Mouse (Mus musculus) ES-E14 (cell line): Measurements from ENCODE around the gene Gpr182. TPM values are rescaled to one million over a fixed set of nuclear protein-coding genes. Genes with fewer than 3 reads are reported as not detected.
A peak's percentile ranks its signal among the peaks of the same experiment; 100 is the strongest.

ENCODE experiments used
- DNase-seq: peaks from one replicate; pipeline ENCODE4 v3.0.0-alpha.2; 2013; ENCODE audit warnings: low read depth, low spot score
- H3K27ac ChIP-seq: 2 replicates; pipeline ENCODE4 v1.5.1; 2012; ENCODE audit warnings: low read depth, mild to moderate bottlenecking, low read length, moderate library complexity, mixed read lengths; ENCODE audit not compliant: poor library complexity, insufficient read depth, severe bottlenecking
- H3K36me3 ChIP-seq: 2 replicates; pipeline ENCODE4 v1.6.1; 2012; ENCODE audit warnings: mild to moderate bottlenecking, low read length, moderate library complexity, mixed read lengths; ENCODE audit not compliant: control insufficient read depth, poor library complexity, insufficient read depth, severe bottlenecking
- H3K4me1 ChIP-seq, 2 experiments: fragments of 150-350 bp in 1 of 2; sonication (generic) in 1 of 2; 2 replicates each; pipeline ENCODE4 v1.6.1; 2012; ENCODE audit warnings: low read length in 2 of 2, mild to moderate bottlenecking in 1 of 2, mixed read lengths in 1 of 2; ENCODE audit not compliant: control insufficient read depth in 2 of 2, insufficient read depth in 2 of 2, poor library complexity in 1 of 2
- H3K4me3 ChIP-seq, 2 experiments: fragments of 150-350 bp in 1 of 2; sonication (generic) in 1 of 2; 2 replicates each; pipeline ENCODE4 v1.5.1; 2012; ENCODE audit warnings: low read length in 2 of 2, low read depth in 1 of 2, mild to moderate bottlenecking in 1 of 2, mixed read lengths in 1 of 2; ENCODE audit not compliant: insufficient read depth in 1 of 2, poor library complexity in 1 of 2, severe bottlenecking in 1 of 2
- H3K9ac ChIP-seq: 2 replicates; pipeline ENCODE4 v1.6.1; 2012; ENCODE audit warnings: low read depth, mild to moderate bottlenecking, low read length, mixed read lengths; ENCODE audit not compliant: poor library complexity, insufficient read depth, severe bottlenecking
- H3K9me3 ChIP-seq: fragments of 150-350 bp; sonication (generic); 2 replicates; pipeline ENCODE4 v1.6.1; 2012; ENCODE audit warnings: low read depth, mild to moderate bottlenecking, low read length; ENCODE audit not compliant: control insufficient read depth, insufficient read depth
- CHD2 ChIP-seq: IDR thresholded peaks from 2 replicates; pipeline ENCODE4 v1.6.1; 2014; ENCODE audit warnings: mild to moderate bottlenecking, low read depth, low read length, inconsistent platforms
- HCFC1 ChIP-seq: IDR thresholded peaks from 2 replicates; pipeline ENCODE4 v1.6.1; 2012; ENCODE audit warnings: low read length, inconsistent platforms, borderline replicate concordance; ENCODE audit not compliant: insufficient read depth
- MAFK ChIP-seq: IDR thresholded peaks from 2 replicates; pipeline ENCODE4 v1.6.1; 2014; ENCODE audit warnings: mild to moderate bottlenecking, low read depth, low read length, inconsistent platforms; ENCODE audit not compliant: insufficient read depth
- ZC3H11A ChIP-seq: IDR thresholded peaks from 2 replicates; pipeline ENCODE4 v1.6.1; 2012; ENCODE audit warnings: low read depth, mild to moderate bottlenecking, inconsistent platforms, low read length, borderline replicate concordance
- ZNF384 ChIP-seq: IDR thresholded peaks from 2 replicates; pipeline ENCODE4 v1.6.1; 2012; ENCODE audit warnings: low read depth, low read length, inconsistent platforms
- in situ Hi-C, 2 experiments: fragments of 600-800 bp; cut with MboI; formaldehyde crosslinking; loops; one replicate each; pipeline ENCODE4 v1.15.1; 2025; ENCODE audit warnings: low sequenced_read_pairs in 2 of 2, inconsistent platforms in 1 of 2; ENCODE audit not compliant: unreplicated experiment in 2 of 2
- total RNA-seq: library from RNA; depleted of rRNA; stranded (reverse); fragments of 300-350 nt; gene quantifications from 2 replicates; pipeline ENCODE4 v1.2.3, GENCODE M21; 2012

Gpr182 gene
- total RNA-seq, 1 experiment = 0.49 TPM

DNA sequence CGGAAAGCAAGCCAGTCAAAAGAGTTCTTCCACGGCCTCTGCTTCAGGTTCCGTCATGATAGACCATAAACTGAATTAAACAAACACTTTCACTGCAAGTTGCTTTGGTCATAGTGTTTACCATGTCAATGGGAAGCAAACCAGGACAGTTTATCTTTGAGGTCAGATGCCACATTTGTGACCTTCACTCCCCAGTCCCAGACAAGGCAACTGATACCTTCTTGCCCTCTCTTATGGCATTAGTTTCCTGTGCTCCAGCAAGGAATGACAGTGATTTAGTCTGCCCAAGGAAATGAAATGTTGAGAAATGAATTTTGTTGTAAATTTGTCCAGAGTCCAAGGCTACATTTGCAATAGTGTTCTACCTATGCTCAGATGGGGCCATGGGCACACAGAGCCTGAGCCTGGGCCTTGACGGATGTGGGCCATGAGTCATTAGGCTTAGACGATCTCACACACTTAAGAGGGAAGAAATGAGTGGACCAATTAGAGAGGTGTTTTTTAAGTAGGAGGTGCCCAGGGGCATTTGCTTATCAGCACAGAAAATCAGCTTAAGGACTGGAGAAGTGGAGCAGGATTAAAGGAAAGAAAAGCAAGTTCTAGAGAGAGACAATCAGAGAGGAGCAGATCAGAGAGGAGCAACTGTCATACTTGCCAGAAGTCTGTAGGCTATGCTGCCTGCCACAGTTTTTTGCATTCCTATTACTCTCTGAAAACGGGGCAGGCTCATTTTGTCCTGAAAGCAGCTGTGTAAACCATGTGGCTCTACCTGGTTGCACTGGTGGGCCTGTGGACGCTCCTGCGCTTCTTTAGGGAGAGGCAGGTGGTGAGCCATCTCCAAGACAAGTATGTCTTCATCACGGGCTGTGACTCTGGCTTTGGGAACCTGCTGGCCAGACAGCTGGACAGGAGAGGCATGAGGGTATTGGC, 7.9 kb upstream of the Gpr182 start, which contains the start of the genes Rdh1 and Rdh16f1:
Gene Rdh1, plus strand, starts transcription at position 541 of the 930 bp plus-strand sequence.
Gene Rdh16f1, plus strand, starts transcription at position 607 of the 930 bp plus-strand sequence.
- Histone ChIP-seq H3K27ac (no peak within 1 kb of the TSS), H3K4me3 (no peak within 1 kb of the TSS), H3K36me3 (no peaks in the 10 kb centered on the region), H3K4me1 (no peaks in the 10 kb centered on the region; a peak in 1 of 4 replicates), H3K9me3 (no peaks in the 10 kb centered on the region), H3K9ac (no peak within 1 kb of the TSS)
- in situ Hi-C loops = no loop called here
- no peak for TF ChIP-seq CHD2
- TF ChIP-seq ZC3H11A = no peak
- TF ChIP-seq MAFK = no peak
- no peak for TF ChIP-seq ZNF384
- no peak for TF ChIP-seq HCFC1
- DNase-seq = no peak

- in situ Hi-C loops = no loop called here
- Histone ChIP-seq H3K4me3 (peak overlapping the region in 1 of 2 experiments; percentile 23; a peak in 2 of 4 replicates), H3K4me1 (no peaks in the 10 kb centered on the region), H3K27ac (no peak overlapping the region), H3K9ac (no peak overlapping the region), H3K9me3 (no peaks in the 10 kb centered on the region), H3K36me3 (no peaks in the 10 kb centered on the region)
- no peak for TF ChIP-seq CHD2
- TF ChIP-seq MAFK = no peak
- peak; percentile 52; the same call in 1 of the 2 replicates for TF ChIP-seq ZNF384
- no peak for DNase-seq
Measured at GRCm38 (mm10) chr10:127755770-127756468, 4.4 kb upstream of the Gpr182 start.

DNA sequence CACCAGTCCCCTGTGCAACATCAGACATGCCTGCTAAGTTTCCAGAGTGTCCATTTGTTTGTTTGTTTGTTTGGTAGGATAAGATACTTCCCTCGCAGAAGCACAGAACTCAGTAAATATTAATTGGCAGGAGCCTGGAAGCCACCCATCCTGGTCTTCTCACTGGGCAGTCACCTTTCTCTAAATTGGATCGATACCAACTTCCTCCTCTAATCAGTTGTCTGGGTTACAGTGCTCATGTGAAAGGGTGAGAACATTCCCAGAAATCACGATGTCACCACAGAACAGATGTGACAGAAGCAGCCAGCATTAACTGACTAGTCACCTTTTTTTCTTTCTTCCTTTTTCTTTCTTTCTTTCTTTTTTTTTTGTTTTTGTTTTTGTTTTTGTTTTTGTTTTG, 3.7 kb upstream of the Gpr182 start:
- Histone ChIP-seq H3K36me3 (no peaks in the 10 kb centered on the region), H3K4me1 (peaks cover 0 to 6% of the 10 kb centered on the region in 2 experiments; a peak in 1 of 4 replicates), H3K9me3 (no peaks in the 10 kb centered on the region), H3K27ac (no peak overlapping the region), H3K4me3 (no peak overlapping the region), H3K9ac (no peak overlapping the region)
- TF ChIP-seq CHD2 (no peak), MAFK (no peak), ZNF384 (no peak), ZC3H11A (no peak), HCFC1 (no peak)
- DNase-seq = no peak
- in situ Hi-C loops = no loop called here

DNA sequence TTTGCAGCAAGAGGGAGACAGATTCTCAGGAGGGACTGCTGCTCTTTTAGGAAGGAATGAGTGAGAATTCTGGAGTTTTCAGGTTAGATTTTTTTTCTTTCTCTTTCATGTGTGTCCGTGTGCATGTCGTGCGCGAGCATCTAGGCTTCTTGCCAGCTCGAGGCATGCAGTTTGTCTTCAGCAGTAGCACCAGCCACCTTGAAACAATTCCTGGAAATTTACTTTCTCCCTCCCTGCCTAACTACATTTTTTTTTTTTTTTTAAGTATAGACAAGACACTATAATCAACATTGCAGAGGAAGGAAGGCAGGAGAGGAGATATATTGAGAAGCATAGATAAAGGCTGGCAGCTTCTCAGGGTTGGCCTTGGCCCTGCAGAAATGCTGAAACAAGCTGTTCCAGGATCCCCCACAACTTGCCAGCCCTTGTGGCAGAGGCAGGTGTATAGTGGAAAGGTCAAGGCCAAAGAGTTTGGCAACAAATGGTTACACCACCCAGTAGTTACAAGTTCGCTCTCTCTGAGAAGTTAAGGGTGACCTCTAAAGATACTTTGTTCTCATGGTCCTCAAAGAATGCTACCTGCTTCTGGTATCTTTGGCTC, 3.1 kb upstream of the Gpr182 start:
- Histone ChIP-seq H3K4me1 (peaks cover 0 to 10% of the 10 kb centered on the region in 2 experiments; a peak in 1 of 4 replicates), H3K9me3 (no peaks in the 10 kb centered on the region), H3K36me3 (no peaks in the 10 kb centered on the region), H3K9ac (no peak overlapping the region), H3K4me3 (no peak overlapping the region), H3K27ac (no peak overlapping the region)
- no peak for TF ChIP-seq ZC3H11A
- no peak for TF ChIP-seq HCFC1
- TF ChIP-seq ZNF384 = no peak
- no peak for TF ChIP-seq MAFK
- no peak for TF ChIP-seq CHD2
- in situ Hi-C loops = no loop called here
- DNase-seq = no peak
